Mouse (Mus musculus) intestine, postnatal 0 days (tissue): ENCODE results near the gene Plac9a. TPM values are rescaled to one million over a fixed set of nuclear protein-coding genes. Genes with fewer than 3 reads are reported as not detected.
"Not testable (repeated sequence)": the region's sequence is repeated elsewhere in the genome, so short reads cannot be mapped to it uniquely, and the experiment has no call there.

Experiments
- ATAC-seq: fragments of 200-750 bp; cut with Nextera tagmentation; 2 replicates; pipeline ENCODE4 v1.8.0; 2017; ENCODE audit warnings: mild to moderate bottlenecking, moderate TSS enrichment, moderate library complexity
- H3K27ac ChIP-seq: fragments of 300-500 bp; sonication (generic); 2 replicates; pipeline ENCODE4 v1.5.1; 2014; ENCODE audit warnings: mild to moderate bottlenecking, low read depth, low read length, moderate library complexity
- H3K27me3 ChIP-seq: fragments of 300-500 bp; sonication (generic); replicated peaks from 2 replicates; pipeline ENCODE4 v1.6.1; 2014; ENCODE audit warnings: low read length, mixed read lengths; ENCODE audit not compliant: control insufficient read depth, insufficient read depth
- H3K36me3 ChIP-seq: fragments of 300-500 bp; sonication (generic); 2 replicates; pipeline ENCODE4 v1.6.1; 2014; ENCODE audit warnings: mild to moderate bottlenecking, moderate library complexity; ENCODE audit not compliant: control insufficient read depth, insufficient read depth
- H3K4me1 ChIP-seq: fragments of 300-500 bp; sonication (generic); replicated peaks from 2 replicates; pipeline ENCODE4 v1.6.1; 2014; ENCODE audit warnings: antibody characterized with exemption, low read length, mixed read lengths; ENCODE audit not compliant: control insufficient read depth, insufficient read depth
- H3K4me2 ChIP-seq: fragments of 300-500 bp; sonication (generic); replicated peaks from 2 replicates; pipeline ENCODE4 v1.6.1; 2014; ENCODE audit warnings: low read depth, mild to moderate bottlenecking, moderate library complexity
- H3K4me3 ChIP-seq: fragments of 300-500 bp; sonication (generic); 2 replicates; pipeline ENCODE4 v1.5.1; 2014; ENCODE audit warnings: low read depth, low read length
- H3K9ac ChIP-seq: fragments of 300-500 bp; sonication (generic); 2 replicates; pipeline ENCODE4 v1.6.1; 2014; ENCODE audit warnings: mild to moderate bottlenecking, low read depth, low read length
- H3K9me3 ChIP-seq: fragments of 300-500 bp; sonication (generic); 2 replicates; pipeline ENCODE4 v1.6.1; 2016; ENCODE audit warnings: mixed run types; ENCODE audit not compliant: control insufficient read depth
- CTCF ChIP-seq: sonication (generic); IDR thresholded peaks from 2 replicates; pipeline ENCODE4 v1.5.1; 2016; ENCODE audit warnings: low read depth, mild to moderate bottlenecking, control low read depth, antibody characterized with exemption, moderate library complexity
- WGBS: fragments of 180-500 bp; shearing (Covaris S2); extraction: QIAGEN DNeasy Blood & Tissue Kit; methylation state at CpG from one replicate; pipeline ENCODE4 v1.1.7; 2014; 5-methylcytosine and 5-hydroxymethylcytosine counted together
- polyA plus RNA-seq: library from polyadenylated mRNA; unstranded; fragments of >200 nt; fragmentation: Nextera tagmentation; extraction: Ambion mirVana; gene quantifications from 2 replicates; pipeline ENCODE4 v1.2.1, GENCODE M21; 2015

The Plac9a gene
- polyA plus RNA-seq, 1 experiment from 2014 or later: 1.3 TPM

DNA sequence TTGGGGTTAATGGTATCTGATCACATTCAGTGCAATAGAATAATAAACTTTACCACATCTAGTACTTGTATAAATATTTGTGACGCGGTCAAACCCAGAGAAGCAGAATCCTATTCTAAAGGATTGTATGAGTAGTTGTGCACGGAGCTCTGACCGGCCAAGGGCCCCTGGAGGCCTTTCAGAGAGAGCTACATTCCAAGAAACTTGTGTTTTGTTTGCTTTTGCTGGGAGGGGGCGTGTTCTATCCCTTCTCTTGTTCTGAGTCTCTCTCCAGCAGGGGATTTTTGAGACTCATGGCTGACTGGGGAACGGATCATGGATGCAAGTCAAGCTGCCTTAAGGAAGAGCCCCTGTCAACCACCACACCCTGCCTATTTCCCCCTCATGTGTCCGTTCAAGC, 7.2 kb downstream of the Plac9a start:
- WGBS: no CpG with 5 or more reads among the region's 7 CpGs
- not testable (repeated sequence) for H3K9me3 ChIP-seq, ATAC-seq, H3K27ac ChIP-seq, H3K4me2 ChIP-seq, H3K4me3 ChIP-seq, H3K4me1 ChIP-seq, H3K27me3 ChIP-seq, H3K9ac ChIP-seq, H3K36me3 ChIP-seq

DNA sequence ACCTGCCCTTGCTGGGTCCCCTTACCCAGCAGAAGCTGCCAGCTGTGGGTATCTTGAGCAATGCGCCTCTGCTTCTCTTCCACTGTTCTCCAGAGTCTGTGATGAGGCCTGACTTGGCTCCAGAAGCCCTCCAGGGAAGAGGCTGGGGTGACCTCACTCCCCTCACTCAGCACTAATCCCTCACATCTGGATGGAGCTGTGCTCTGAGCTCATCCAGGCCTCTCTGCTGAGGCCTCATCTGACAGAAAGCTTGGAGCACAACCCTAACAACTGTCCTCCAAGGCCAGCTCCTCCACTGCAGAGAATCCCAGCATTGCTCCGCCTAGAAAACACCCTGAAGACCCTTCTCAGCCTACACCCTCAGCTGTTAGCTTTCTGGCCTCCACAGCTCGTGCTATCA, 8.3 kb downstream of the Plac9a start:
- H3K4me1 ChIP-seq, H3K4me3 ChIP-seq, H3K9me3 ChIP-seq, H3K27ac ChIP-seq, H3K9ac ChIP-seq, H3K4me2 ChIP-seq, H3K36me3 ChIP-seq, ATAC-seq, H3K27me3 ChIP-seq: not testable (repeated sequence)
- WGBS: no CpG with 5 or more reads among the region's 3 CpGs

DNA sequence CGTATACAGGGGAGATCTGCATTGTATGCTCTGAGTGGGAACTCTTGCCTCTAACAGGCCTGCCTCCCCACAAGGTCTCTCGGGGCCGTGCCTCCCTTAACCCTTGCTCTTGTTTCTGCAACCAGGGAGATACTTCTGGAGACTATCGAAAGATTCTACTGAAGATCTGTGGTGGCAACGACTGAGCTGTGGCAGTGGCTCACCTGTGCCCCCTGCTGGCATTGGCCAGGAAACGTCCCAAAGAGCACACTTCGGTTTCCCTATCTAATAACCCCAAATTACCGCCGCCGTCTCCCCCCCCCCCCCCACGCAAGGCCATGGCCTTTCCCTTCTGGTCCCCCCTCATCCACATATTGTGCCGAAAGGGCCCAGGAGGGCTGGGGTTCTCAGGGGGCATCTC, 17.0 kb downstream of the Plac9a start:
- H3K4me3 ChIP-seq, H3K27me3 ChIP-seq, H3K27ac ChIP-seq, H3K36me3 ChIP-seq, ATAC-seq, H3K9me3 ChIP-seq, H3K9ac ChIP-seq, H3K4me2 ChIP-seq, H3K4me1 ChIP-seq: not testable (repeated sequence)
- no CpG with 5 or more reads among the region's 12 CpGs for WGBS

DNA sequence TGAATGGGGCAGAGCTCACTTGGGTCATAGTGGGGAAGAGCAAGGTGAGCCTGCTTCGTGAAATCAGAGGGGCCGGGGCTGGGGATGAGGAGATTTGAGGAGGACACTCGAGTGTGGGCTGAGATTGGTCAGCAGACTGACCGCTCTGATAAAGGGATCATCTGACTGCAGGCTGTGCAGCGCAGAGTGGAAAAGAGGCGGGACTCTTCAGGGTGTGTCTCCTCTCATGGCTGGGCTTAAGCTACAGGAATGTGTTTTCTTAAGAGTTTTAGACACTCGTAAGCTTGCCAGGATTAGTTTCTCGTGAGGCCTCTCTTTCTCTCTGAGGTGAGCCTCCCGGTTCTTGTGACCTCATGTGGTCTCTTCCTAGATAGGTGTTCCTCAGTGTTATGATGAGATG, 21.1 kb downstream of the Plac9a start:
- H3K27ac ChIP-seq, H3K9me3 ChIP-seq, H3K4me1 ChIP-seq, H3K4me3 ChIP-seq, H3K4me2 ChIP-seq, H3K9ac ChIP-seq, H3K27me3 ChIP-seq, H3K36me3 ChIP-seq: not testable (repeated sequence)
- no CpG with 5 or more reads among the region's 9 CpGs for WGBS
- ATAC-seq: peak; percentile 56; the same call in 1 of the 2 replicates

DNA sequence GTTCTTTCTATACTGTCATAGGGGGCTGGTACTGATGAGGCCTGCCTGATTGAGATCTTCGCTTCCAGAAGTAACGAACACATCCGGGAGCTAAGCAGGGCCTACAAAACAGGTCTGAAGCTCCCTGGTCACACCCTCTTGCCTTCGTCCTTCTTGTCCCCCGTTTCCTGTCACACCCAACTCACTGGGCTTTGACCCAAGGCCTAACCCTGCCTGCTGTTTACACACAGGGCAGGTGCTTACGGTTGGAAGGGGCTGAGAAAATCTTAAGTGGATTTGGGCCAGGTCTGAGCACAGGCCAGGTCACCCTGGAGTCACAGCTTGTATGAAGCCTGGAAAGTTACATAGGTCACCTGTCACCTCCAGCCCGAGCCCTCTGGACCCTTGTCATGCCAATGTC, 26.3 kb downstream of the Plac9a start:
- H3K36me3 ChIP-seq: peaks cover 29% of the 10 kb centered on the region
- H3K27me3 ChIP-seq, H3K4me2 ChIP-seq, H3K27ac ChIP-seq, H3K4me3 ChIP-seq, H3K9ac ChIP-seq, H3K4me1 ChIP-seq, H3K9me3 ChIP-seq: not testable (repeated sequence)
- no CpG with 5 or more reads among the region's 7 CpGs for WGBS
- ATAC-seq: peak; percentile 11; the same call in 1 of the 2 replicates

DNA sequence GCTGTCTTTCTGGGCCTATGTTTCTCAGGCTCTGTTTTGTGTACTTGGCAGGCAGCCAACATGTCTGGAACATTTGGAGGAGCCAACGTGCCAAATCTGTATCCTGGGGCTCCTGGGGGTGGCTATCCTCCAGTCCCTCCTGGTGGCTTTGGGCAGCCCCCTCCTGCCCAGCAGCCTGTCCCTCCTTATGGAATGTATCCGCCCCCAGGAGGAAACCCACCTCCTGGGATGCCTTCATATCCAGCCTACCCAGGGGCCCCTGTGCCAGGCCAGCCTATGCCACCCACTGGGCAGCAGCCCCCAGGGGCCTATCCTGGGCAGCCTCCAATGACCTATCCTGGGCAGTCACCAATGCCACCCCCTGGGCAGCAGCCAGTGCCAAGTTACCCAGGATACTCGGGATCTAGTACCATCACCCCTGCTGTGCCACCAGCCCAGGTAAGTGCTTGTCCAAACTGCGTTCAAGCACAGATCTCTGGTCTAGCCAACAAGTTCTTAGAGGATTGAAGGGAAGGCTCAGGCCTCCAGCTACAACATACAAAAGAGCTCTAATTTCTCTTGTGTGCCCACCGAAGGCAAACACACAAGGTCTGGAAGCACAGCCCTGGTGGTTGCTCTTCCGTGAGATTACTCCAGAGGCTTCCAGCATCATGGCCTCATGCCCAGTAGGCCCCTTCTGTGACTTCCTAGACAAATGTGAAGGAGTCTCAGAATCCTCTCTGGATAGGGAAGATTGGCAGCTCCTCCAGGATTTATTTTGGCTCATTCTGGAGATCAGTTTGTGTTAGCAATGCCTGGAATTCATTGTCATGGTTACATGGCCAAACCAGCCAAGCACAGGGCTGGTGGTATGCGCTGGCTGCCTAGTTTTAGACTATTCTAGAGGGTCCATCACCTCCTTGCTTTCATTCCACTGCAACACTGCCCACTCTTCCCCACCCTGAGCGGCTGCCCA, 30.2 kb downstream of the Plac9a start:
- 0 out of 2 replicates have a peak, but pooled peaks cover 13% of the 10 kb centered on the region for H3K4me1 ChIP-seq
- no peak overlapping the region for H3K27ac ChIP-seq
- no peak for ATAC-seq
- no peak overlapping the region for H3K9ac ChIP-seq
- no peak overlapping the region for H3K4me3 ChIP-seq
- TF ChIP-seq CTCF: no peak
- H3K36me3 ChIP-seq: peaks cover 44% of the 10 kb centered on the region
- H3K27me3 ChIP-seq: no peaks in the 10 kb centered on the region
- H3K4me2 ChIP-seq: no peak overlapping the region
- 75% methylated on average over 8 of the region's 8 CpGs for WGBS
- H3K9me3 ChIP-seq: no peaks in the 10 kb centered on the region
